Mouse (Mus musculus) hindbrain, embryonic 11.5 days (tissue): ENCODE results near the gene Dnase1. TPM values are rescaled to one million over a fixed set of nuclear protein-coding genes. Genes with fewer than 3 reads are reported as not detected.

Experiments used
- ATAC-seq: fragments of 200-750 bp; cut with Nextera tagmentation; 2 replicates; pipeline ENCODE4 v1.8.0; 2017; ENCODE audit warnings: mild to moderate bottlenecking, moderate TSS enrichment, moderate library complexity; ENCODE audit not compliant: low FRiP score
- DNase-seq: peaks from one replicate; pipeline ENCODE4 v3.0.0-alpha.2; 2015; ENCODE audit warnings: low spot score
- H3K27ac ChIP-seq: fragments of 300-500 bp; sonication (generic); 2 replicates; pipeline ENCODE4 v1.5.1; 2014; ENCODE audit warnings: mild to moderate bottlenecking, low read depth, low read length
- H3K27me3 ChIP-seq: fragments of 300-500 bp; sonication (generic); 2 replicates; pipeline ENCODE4 v1.6.1; 2014; ENCODE audit warnings: mild to moderate bottlenecking, low read length, moderate library complexity, mixed read lengths; ENCODE audit not compliant: control insufficient read depth, insufficient read depth
- H3K36me3 ChIP-seq: fragments of 300-500 bp; sonication (generic); 2 replicates; pipeline ENCODE4 v1.6.1; 2014; ENCODE audit warnings: mild to moderate bottlenecking, low read length, moderate library complexity, mixed read lengths; ENCODE audit not compliant: control insufficient read depth, insufficient read depth
- H3K4me1 ChIP-seq: fragments of 300-500 bp; sonication (generic); replicated peaks from 2 replicates; pipeline ENCODE4 v1.6.1; 2014; ENCODE audit warnings: low read length, mixed read lengths; ENCODE audit not compliant: control insufficient read depth, insufficient read depth
- H3K4me2 ChIP-seq: fragments of 300-500 bp; sonication (generic); replicated peaks from 2 replicates; pipeline ENCODE4 v1.6.1; 2014; ENCODE audit warnings: mild to moderate bottlenecking, low read depth, low read length
- H3K4me3 ChIP-seq: fragments of 300-500 bp; sonication (generic); 2 replicates; pipeline ENCODE4 v1.5.1; 2014; ENCODE audit warnings: low read depth, low read length
- H3K9ac ChIP-seq: fragments of 300-500 bp; sonication (generic); 2 replicates; pipeline ENCODE4 v1.6.1; 2014; ENCODE audit warnings: low read depth, low read length
- H3K9me3 ChIP-seq: fragments of 300-500 bp; sonication (generic); 2 replicates; pipeline ENCODE4 v1.6.1; 2016; ENCODE audit warnings: low read length; ENCODE audit not compliant: control insufficient read depth
- WGBS: fragments of 180-500 bp; shearing (Covaris S2); extraction: QIAGEN DNeasy Blood & Tissue Kit; methylation state at CpG from one replicate; pipeline ENCODE4 v1.1.7; 2014; 5-methylcytosine and 5-hydroxymethylcytosine counted together
- polyA plus RNA-seq: library from polyadenylated mRNA; unstranded; fragments of >200 nt; fragmentation: Nextera tagmentation; extraction: Ambion mirVana; gene quantifications from 2 replicates; pipeline ENCODE4 v1.2.1, GENCODE M21; 2014

Dnase1 gene
- polyA plus RNA-seq, 1 experiment from 2014 or later, result 5.3 TPM

DNA sequence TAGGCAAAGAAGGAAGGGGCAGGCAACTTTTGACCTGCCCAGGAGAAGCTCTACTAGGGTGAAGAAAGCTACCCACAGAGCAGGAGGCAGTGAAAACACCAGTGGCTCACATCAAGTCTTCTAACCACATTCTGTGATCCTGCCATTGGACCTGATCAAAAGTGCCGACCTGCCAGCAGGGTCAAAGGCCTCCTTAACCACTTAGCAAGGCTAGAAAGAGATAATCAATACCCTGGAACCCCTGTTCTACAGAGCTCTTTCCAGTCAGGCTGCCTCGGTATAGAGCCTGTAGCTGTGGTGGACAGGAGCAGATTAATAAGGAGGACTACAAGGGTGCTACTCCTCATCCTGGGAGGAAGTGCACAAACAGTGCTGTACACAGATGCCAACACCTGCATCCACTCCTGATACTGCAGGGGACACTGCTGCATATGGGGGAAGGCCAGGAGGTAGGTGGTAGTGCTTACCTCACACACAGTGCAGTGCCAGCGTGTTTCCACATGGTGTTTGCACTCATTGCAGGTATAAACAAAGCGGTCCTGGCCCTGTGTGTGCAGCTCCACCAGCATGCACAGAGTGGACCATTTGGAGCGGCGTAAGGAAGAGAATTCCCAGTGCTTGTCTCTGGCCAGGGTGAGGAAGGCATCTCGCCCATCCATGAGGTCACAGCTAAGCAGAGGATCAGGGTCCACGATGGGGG is 50.6 kb downstream of the Dnase1 start:
- WGBS, result 96% methylated on average over 8 of the region's 8 CpGs

More for the DNA sequence above, 50.6 kb downstream of the Dnase1 start:
- no peak overlapping the region for H3K4me2 ChIP-seq
- ATAC-seq (no peak), DNase-seq (no peak)
- H3K4me1 ChIP-seq, result no peaks in the 10 kb centered on the region
- H3K4me3 ChIP-seq, result no peak overlapping the region
- H3K27me3 ChIP-seq, result no peaks in the 10 kb centered on the region
- no peak overlapping the region for H3K27ac ChIP-seq
- no peaks in the 10 kb centered on the region for H3K9me3 ChIP-seq
- peaks cover 37% of the 10 kb centered on the region for H3K36me3 ChIP-seq
- H3K9ac ChIP-seq, result no peak overlapping the region

Other genes with a start within 250 kb of the Dnase1 start
- not detected in 2 replicates for gene Olfr15, start 206.1 kb upstream of the Dnase1 start, polyA plus RNA-seq
- 0.91 and 1.0 TPM in 2 replicates for gene Zfp174, start 189.7 kb upstream of the Dnase1 start, polyA plus RNA-seq
- gene Naa60, start 164.6 kb upstream of the Dnase1 start, polyA plus RNA-seq, result 59.6 and 69.6 TPM in 2 replicates
- 9.2 and 9.5 TPM in 2 replicates for gene Zfp597, start 152.4 kb upstream of the Dnase1 start, polyA plus RNA-seq
- gene Gm20695, start 152.3 kb upstream of the Dnase1 start, polyA plus RNA-seq, result 2.8 and 4.9 TPM in 2 replicates
- 3.7 and 4.9 TPM in 2 replicates for gene 1700037C18Rik, start 128.3 kb upstream of the Dnase1 start, polyA plus RNA-seq
- 25.5 and 27.9 TPM in 2 replicates for gene Cluap1, start 128.1 kb upstream of the Dnase1 start, polyA plus RNA-seq
- 0.99 and 1.0 TPM in 2 replicates for gene Nlrc3, start 60.3 kb upstream of the Dnase1 start, polyA plus RNA-seq
- gene Slx4, start 33.2 kb upstream of the Dnase1 start, polyA plus RNA-seq, result 22.0 and 28.2 TPM in 2 replicates
- 73.3 and 79.4 TPM in 2 replicates for gene Trap1, start 40.9 kb downstream of the Dnase1 start, polyA plus RNA-seq
- gene Crebbp, start 177.1 kb downstream of the Dnase1 start, polyA plus RNA-seq, result 35.2 and 47.3 TPM in 2 replicates